Mouse (Mus musculus) E14TG2a.4 (cell line): ENCODE measurements around the gene Vps33b.
"Not testable (repeated sequence)": the region's sequence is repeated elsewhere in the genome, so short reads cannot be mapped to it uniquely, and the experiment has no call there.

Experiments used
- H3K27me3 ChIP-seq: 2 replicates; pipeline ENCODE4 v1.6.1; 2014; ENCODE audit warnings: low read length, control low read depth; ENCODE audit not compliant: insufficient read depth
- H3K36me3 ChIP-seq: 2 replicates; pipeline ENCODE4 v1.6.1; 2014; ENCODE audit warnings: low read length, control low read depth; ENCODE audit not compliant: insufficient read depth
- H3K4me1 ChIP-seq: replicated peaks from 2 replicates; pipeline ENCODE4 v1.6.1; 2014; ENCODE audit warnings: low read depth, low read length, control low read depth
- H3K4me3 ChIP-seq: replicated peaks from 2 replicates; pipeline ENCODE4 v1.5.1; 2014; ENCODE audit warnings: mild to moderate bottlenecking, low read length
- H3K9me3 ChIP-seq: 2 replicates; pipeline ENCODE4 v1.6.1; 2014; ENCODE audit warnings: low read length, control low read depth
- CTCF ChIP-seq: conservative IDR thresholded peaks from 2 replicates; pipeline ENCODE4 v1.5.1; 2014; ENCODE audit warnings: low read length
- NANOG ChIP-seq: IDR thresholded peaks from 2 replicates; pipeline ENCODE4 v1.6.1; 2014; ENCODE audit warnings: borderline replicate concordance, low read length, mixed read lengths
- POU5F1 ChIP-seq: IDR thresholded peaks from 2 replicates; pipeline ENCODE4 v1.6.1; 2014; ENCODE audit warnings: low read length, borderline replicate concordance

Gene Vps33b

GRCm38 (mm10) chr7:80319846-80320496 lies 50.5 kb downstream of the Vps33b start:
- TF ChIP-seq NANOG (no peak), CTCF (no peak), POU5F1 (no peak)
- Histone ChIP-seq H3K4me3 (peak overlapping the region; percentile 70), H3K4me1 (peaks cover 39% of the 10 kb centered on the region), H3K27me3 (no peaks in the 10 kb centered on the region), H3K36me3 (peaks cover 53% of the 10 kb centered on the region), H3K9me3 (no peaks in the 10 kb centered on the region)

DNA sequence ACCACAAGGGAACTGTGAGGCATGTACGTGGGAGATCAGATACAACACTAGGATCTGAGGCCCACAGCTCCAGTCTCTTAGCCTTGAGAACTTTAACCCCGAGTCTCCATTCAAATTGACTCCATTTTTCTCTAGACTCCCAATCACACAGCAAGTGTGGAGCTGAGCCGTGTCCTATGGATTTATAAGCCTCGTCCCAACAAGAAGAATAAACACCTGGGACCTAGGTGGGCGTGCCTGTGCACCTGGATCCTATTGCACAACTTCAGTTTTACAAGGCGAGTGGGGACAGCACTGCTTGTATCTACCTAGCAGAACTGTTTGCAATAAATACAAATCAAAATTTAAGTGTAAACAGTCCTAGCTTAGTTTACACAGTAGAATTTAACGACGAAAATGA lies 53.9 kb downstream of the Vps33b start:
- H3K4me3 ChIP-seq = peak overlapping the region; percentile 86
- H3K27me3 ChIP-seq = no peaks in the 10 kb centered on the region
- TF ChIP-seq POU5F1 (no peak), NANOG (no peak), CTCF (no peak)
- H3K9me3 ChIP-seq = no peaks in the 10 kb centered on the region
- peaks cover 59% of the 10 kb centered on the region for H3K36me3 ChIP-seq
- H3K4me1 ChIP-seq = peaks cover 56% of the 10 kb centered on the region

DNA sequence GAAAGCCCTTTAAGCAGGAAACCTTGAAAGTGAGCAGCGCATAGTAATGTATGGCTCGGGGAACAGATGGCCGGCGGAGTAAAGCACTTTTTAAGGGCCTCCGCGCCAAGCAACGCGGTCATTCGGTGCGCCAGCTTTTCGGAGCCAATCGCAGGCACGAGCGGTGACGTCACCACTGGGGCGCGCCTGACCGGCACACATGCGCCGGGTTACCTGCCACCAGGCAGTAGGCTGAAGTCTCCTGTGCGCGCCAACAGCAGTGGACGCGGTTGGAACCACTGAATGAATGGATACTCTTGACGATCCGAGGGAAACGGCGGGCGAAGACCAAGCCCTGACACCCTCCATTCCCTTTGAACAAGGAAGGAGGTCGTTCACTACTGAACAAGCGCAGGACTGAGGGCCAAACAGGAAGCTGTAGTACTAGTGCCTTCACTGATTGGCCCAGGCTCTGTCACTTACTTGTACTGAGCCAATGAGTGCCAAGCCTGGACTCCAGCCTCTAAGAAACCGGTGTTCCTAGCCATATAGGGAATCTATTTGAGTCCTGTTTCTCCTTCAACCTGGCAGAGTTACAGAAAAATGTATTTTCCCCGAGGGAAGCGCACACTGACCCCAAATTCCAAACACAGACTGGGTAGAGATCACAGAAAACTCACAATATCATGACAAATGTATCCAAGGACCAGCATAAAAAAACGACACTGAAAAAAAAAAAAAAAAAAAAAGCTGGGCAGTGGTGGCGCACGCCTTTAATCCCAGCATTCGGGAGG lies 54.8 kb downstream of the Vps33b start, which contains the start of gene Rccd1:
TSS of gene Rccd1 (minus strand) at position 412 of the 773 bp plus-strand sequence.
- H3K4me1 ChIP-seq = peaks cover 57% of the 10 kb centered on the region
- no peaks in the 10 kb centered on the region for H3K9me3 ChIP-seq
- H3K4me3 ChIP-seq = peak within 1 kb of the TSS; percentile 86
- TF ChIP-seq POU5F1 (no peak), CTCF (no peak), NANOG (no peak)
- no peaks in the 10 kb centered on the region for H3K27me3 ChIP-seq
- H3K36me3 ChIP-seq = peaks cover 56% of the 10 kb centered on the region

- not testable (repeated sequence) for H3K27me3 ChIP-seq, H3K9me3 ChIP-seq, H3K4me3 ChIP-seq
- peaks cover 53% of the 10 kb centered on the region for H3K4me1 ChIP-seq
- peaks cover 54% of the 10 kb centered on the region for H3K36me3 ChIP-seq
Observed at GRCm38 (mm10) chr7:80324816-80325119, 55.3 kb downstream of the Vps33b start.

GRCm38 (mm10) chr7:80325292-80325868 lies 55.9 kb downstream of the Vps33b start:
- H3K27me3 ChIP-seq = no peaks in the 10 kb centered on the region
- no peak for TF ChIP-seq NANOG
- no peak for TF ChIP-seq CTCF
- TF ChIP-seq POU5F1 = no peak
- H3K36me3 ChIP-seq = peaks cover 56% of the 10 kb centered on the region
- H3K4me3 ChIP-seq = peak overlapping the region; percentile 66
- H3K4me1 ChIP-seq = peaks cover 47% of the 10 kb centered on the region
- no peaks in the 10 kb centered on the region for H3K9me3 ChIP-seq

- peak overlapping the region; percentile 66 for H3K4me3 ChIP-seq
- H3K9me3 ChIP-seq = no peaks in the 10 kb centered on the region
- no peaks in the 10 kb centered on the region for H3K27me3 ChIP-seq
- peaks cover 57% of the 10 kb centered on the region for H3K36me3 ChIP-seq
- TF ChIP-seq POU5F1 (no peak), CTCF (no peak), NANOG (no peak)
- peaks cover 46% of the 10 kb centered on the region for H3K4me1 ChIP-seq
Observed at GRCm38 (mm10) chr7:80326076-80326475, 56.6 kb downstream of the Vps33b start.

- Histone ChIP-seq H3K4me3 (no peak overlapping the region), H3K4me1 (peaks cover 39% of the 10 kb centered on the region), H3K9me3 (peaks cover 9% of the 10 kb centered on the region; the same call in 1 of the 2 replicates), H3K27me3 (no peaks in the 10 kb centered on the region), H3K36me3 (peaks cover 87% of the 10 kb centered on the region)
- TF ChIP-seq POU5F1 = no peak
- no peak for TF ChIP-seq NANOG
- no peak for TF ChIP-seq CTCF
Observed at GRCm38 (mm10) chr7:80330278-80330677, 60.8 kb downstream of the Vps33b start.

GRCm38 (mm10) chr7:80331433-80331832 lies 62.0 kb downstream of the Vps33b start:
- peaks cover 29% of the 10 kb centered on the region for H3K4me1 ChIP-seq
- H3K27me3 ChIP-seq = no peaks in the 10 kb centered on the region
- TF ChIP-seq NANOG = no peak
- TF ChIP-seq CTCF = no peak
- no peak for TF ChIP-seq POU5F1
- H3K9me3 ChIP-seq = peaks cover 9% of the 10 kb centered on the region; the same call in 1 of the 2 replicates
- H3K36me3 ChIP-seq = peaks cover 88% of the 10 kb centered on the region
- no peak overlapping the region for H3K4me3 ChIP-seq
